Mouse (Mus musculus) cerebellum, adult 8-10 months (tissue): ENCODE measurements around the gene Sod1.

Experiments
- DNase-seq: peaks from one replicate; pipeline ENCODE4 v3.0.0; 2022

Sod1 gene

GRCm38 (mm10) chr16:90260097-90260496 lies 39.5 kb downstream of the Sod1 start:
- no peak for DNase-seq

- peak; percentile 54 for DNase-seq
These were observed 41.2 kb downstream of the Sod1 start for GRCm38 (mm10) chr16:90261791-90262190.

- DNase-seq: no peak
These were observed 43.5 kb downstream of the Sod1 start for GRCm38 (mm10) chr16:90264021-90264420.

- no peak for DNase-seq
These were observed 44.6 kb downstream of the Sod1 start for GRCm38 (mm10) chr16:90265106-90265505.

GRCm38 (mm10) chr16:90266581-90266980 lies 46.0 kb downstream of the Sod1 start:
- no peak for DNase-seq

GRCm38 (mm10) chr16:90275521-90275920 lies 55.0 kb downstream of the Sod1 start:
- no peak for DNase-seq
